9 mouse cellular contexts compared by ENCODE assay signal in the genomic region with DNA sequence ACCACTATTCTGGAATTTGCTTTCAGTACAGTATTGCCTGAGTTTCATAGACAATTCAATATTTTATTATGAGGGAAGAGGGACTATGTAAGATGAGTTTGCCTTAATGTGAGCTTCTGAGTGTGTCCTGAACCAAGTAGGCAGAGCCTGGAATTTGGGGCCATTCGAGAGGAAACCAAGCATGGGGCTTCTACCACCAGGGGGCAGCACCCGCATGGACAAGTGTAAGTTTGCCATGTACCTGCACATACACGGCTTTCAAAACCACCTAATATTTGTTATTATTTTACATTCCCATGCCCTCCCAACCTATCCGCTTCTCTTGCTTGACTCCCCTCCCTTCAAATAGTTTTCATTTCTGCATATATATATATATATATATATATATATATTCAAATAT. TPM values are rescaled to one million over a fixed set of nuclear protein-coding genes. Genes with fewer than 3 reads are reported as not detected.
DNase-seq lines count a peak whose midpoint lies in the region; ATAC-seq and TF ChIP-seq lines count a peak whose summit lies in the region.
"Had no signal": no experiment of that assay in that cellular context is flagged by ENCODE, and none has a peak within 500 bp of the region (broad histone marks: within the 10 kb centered on the region; RNA-seq: fewer than 3 reads in every experiment).

No protein-coding gene starts in this region.

- no peak overlapping the region for H3K9ac ChIP-seq in neural tube, embryonic 15.5 days (replicated peaks)
- H3K9ac ChIP-seq: embryonic facial prominence, embryonic 13.5 days had no signal

- no peak; the same call in 1 of the 2 replicates for ATAC-seq in neural tube, embryonic 15.5 days (ENCODE audit: low FRiP score)

- no peaks in the 10 kb centered on the region for H3K9me3 ChIP-seq in neural tube, embryonic 15.5 days (replicated peaks)
- H3K9me3 ChIP-seq: embryonic facial prominence, embryonic 13.5 days had no signal

- no peaks in the 10 kb centered on the region for H3K36me3 ChIP-seq in neural tube, embryonic 15.5 days
- H3K36me3 ChIP-seq: embryonic facial prominence, embryonic 13.5 days had no signal

- no peak overlapping the region for H3K4me3 ChIP-seq in neural tube, embryonic 15.5 days (replicated peaks)
- no peak overlapping the region for H3K4me3 ChIP-seq in lung, adult 2 months (replicated peaks; ENCODE audit: extremely low read depth, low read depth, low read length)
- H3K4me3 ChIP-seq: embryonic facial prominence, embryonic 13.5 days had no signal

- peak; percentile 88 for TF ChIP-seq CTCF in lung, adult 2 months (IDR thresholded peaks at IDR 0.05; ENCODE audit: insufficient read depth, low read length)

- H3K27me3 ChIP-seq in neural tube, embryonic 15.5 days (replicated peaks): no peaks in the 10 kb centered on the region
- H3K27me3 ChIP-seq: embryonic facial prominence, embryonic 13.5 days had no signal

- H3K4me1 ChIP-seq in neural tube, embryonic 15.5 days: no peaks in the 10 kb centered on the region
- no peaks in the 10 kb centered on the region for H3K4me1 ChIP-seq in lung, adult 2 months (ENCODE audit: control insufficient read depth, insufficient read depth, low read length)
- H3K4me1 ChIP-seq: embryonic facial prominence, embryonic 13.5 days had no signal

- peak; percentile 82 for DNase-seq in neural tube, embryonic 10.5 days (ENCODE audit: extremely low spot score, low spot score)
- DNase-seq in cerebellum, postnatal 14 days: peak; percentile 92 to 97
- peak; percentile 92 for DNase-seq in gastrocnemius, postnatal 10 days
- DNase-seq in kidney, postnatal 4 days: peak; percentile 93 to 94
- peak; percentile 82 for DNase-seq in lung, adult 2 months
- peak; percentile 70 for DNase-seq in retina, postnatal 1 day
- DNase-seq in thymus, postnatal 25 days: peak; percentile 78

- WGBS in neural tube, embryonic 15.5 days: 4% methylated on average over 4 of the region's 4 CpGs
- 11% methylated on average over 4 of the region's 4 CpGs for WGBS in lung, adult 2 months

- no peak for TF ChIP-seq POLR2A in lung, adult 2 months (IDR thresholded peaks at IDR 0.05; ENCODE audit: borderline replicate concordance, extremely low read depth, low read depth, low read length)

- H3K4me2 ChIP-seq in neural tube, embryonic 15.5 days: no peak overlapping the region
- H3K4me2 ChIP-seq: embryonic facial prominence, embryonic 13.5 days had no signal

- no peak overlapping the region for H3K27ac ChIP-seq in neural tube, embryonic 15.5 days (replicated peaks)
- H3K27ac ChIP-seq: embryonic facial prominence, embryonic 13.5 days had no signal

RNA-seq across cellular contexts. Expression of gene A430078G23Rik, which starts 4.8 kb away (rescaled TPM):
- polyA plus RNA-seq in neural tube, embryonic 15.5 days (2015; fragmentation: Nextera tagmentation; extraction: Ambion mirVana): 1.1 TPM in 1 of 2 replicates, not detected in the other
- under 1 TPM; 0.14 to 0.19 TPM for total RNA-seq in gastrocnemius, postnatal 10 days (2021)
- 1.6 and 3.1 TPM in 2 replicates for polyA plus RNA-seq in lung, adult 2 months (2012; rRNA removed)
- polyA plus RNA-seq: embryonic facial prominence, embryonic 13.5 days had no signal

RNA-seq across cellular contexts. Expression of gene Arhgef18, which starts 34.7 kb away (rescaled TPM):
- polyA plus RNA-seq in neural tube, embryonic 15.5 days (2015; fragmentation: Nextera tagmentation; extraction: Ambion mirVana): 8.1 and 9.5 TPM in 2 replicates
- 10 to 100 TPM in 1 of 2 experiments, 1 to 10 TPM in 1; 9.3 to 14.2 TPM for total RNA-seq in gastrocnemius, postnatal 10 days (2021)
- polyA plus RNA-seq in lung, adult 2 months (2012; rRNA removed): 68.7 and 87.9 TPM in 2 replicates
